Mouse (Mus musculus): ENCODE measurements around the gene Gon7.

Gene Gon7

DNA sequence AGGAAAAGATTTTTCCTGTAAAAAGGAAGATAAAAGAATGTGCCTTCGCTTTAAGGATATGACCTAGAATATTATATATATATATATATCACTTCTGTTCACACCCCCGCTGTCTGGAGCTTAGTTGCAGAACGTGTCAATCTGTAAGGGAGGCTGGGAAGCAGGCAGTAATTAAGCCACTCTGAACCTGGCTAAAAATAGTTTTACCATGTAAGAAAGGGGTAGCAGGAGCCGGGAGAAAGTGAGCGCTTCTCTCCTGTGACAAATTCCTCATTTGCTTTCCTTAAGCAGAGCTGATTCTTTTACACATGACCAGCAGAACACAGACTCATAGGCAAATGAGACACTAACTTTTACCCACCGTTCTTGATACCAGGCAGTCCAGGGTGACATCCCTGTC, 33.7 kb downstream of the Gon7 start:
- no peak for TF ChIP-seq GATA4 (IDR thresholded peaks at IDR 0.05; ENCODE audit: insufficient replicate concordance, low read length)

DNA sequence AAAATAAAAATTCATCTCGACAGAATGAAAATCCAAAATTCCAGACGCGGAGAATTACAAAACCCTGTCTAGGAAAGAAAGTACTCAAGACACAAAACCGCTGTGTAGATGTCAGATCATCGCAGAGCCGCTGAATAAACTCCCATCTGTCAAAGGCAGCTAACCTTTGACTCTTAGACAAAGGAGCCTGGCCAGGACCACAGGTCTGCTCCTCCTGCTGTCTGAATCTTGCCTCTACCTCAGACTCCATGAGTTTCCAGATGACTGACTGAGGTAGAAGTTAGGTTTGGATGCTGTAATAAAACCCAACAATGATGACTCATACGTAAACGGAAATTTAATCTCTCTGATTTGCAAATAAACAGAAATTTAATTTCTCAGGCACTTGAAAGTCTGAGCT, 34.6 kb downstream of the Gon7 start:
- TF ChIP-seq GATA4 (IDR thresholded peaks at IDR 0.05; ENCODE audit: insufficient replicate concordance, low read length), result no peak

DNA sequence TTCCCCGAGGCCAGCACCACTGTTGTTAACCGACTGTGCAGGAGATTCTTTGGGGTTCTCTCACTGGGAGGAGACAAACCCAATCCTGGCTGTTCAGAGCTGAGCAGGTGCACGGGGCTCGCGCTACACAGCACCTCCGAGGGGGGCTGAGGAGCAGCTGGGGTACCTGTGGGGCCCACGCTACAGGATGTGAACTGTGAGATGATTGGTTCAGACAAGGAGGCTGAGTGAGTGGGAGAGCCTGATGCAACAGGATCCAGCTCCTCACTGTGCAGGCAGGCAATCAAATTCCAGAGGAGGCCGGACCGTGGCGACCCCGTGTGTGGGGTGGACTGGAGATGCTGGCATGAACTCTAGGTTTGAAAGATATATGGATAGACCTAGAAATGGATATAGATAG, 35.2 kb downstream of the Gon7 start:
- TF ChIP-seq GATA4 (IDR thresholded peaks at IDR 0.05; ENCODE audit: insufficient replicate concordance, low read length), result no peak

DNA sequence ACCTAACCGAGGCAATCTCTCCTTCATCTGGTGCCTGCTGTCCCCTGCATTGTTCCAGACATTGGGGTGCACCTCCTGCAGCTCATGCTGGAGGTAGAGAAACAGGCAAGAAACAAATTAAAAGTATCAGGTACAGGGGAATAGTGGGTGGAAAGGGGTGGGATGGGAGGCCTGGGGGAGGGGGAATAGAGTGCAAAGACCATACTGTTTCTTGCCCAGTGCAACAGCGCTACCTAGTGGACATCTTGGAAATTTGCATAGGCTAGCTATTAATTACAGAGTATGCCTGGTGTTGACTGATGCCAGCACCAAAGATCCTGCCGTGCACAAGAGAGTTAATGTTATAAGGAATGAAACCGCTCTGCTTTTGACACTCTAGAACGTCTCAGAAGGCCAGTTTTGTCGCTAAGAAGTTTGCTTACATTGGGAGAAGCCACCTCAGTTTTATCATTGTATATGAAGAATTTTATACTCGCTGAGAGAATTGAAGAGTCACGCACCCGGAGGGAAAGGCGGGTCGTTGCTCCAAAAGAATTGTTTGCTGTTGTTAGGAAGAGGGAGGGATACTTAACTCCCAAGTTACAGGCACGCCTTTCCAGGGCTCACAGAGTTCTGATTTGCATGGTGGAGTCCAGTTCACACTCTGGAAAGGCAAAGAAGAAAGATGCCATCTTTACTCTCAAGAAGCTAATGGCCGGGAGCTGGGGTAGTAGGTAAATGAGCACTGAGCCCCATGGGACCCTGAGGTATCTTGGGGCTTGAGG, 37.9 kb downstream of the Gon7 start:
- no peak for TF ChIP-seq GATA4 (IDR thresholded peaks at IDR 0.05; ENCODE audit: insufficient replicate concordance, low read length)

DNA sequence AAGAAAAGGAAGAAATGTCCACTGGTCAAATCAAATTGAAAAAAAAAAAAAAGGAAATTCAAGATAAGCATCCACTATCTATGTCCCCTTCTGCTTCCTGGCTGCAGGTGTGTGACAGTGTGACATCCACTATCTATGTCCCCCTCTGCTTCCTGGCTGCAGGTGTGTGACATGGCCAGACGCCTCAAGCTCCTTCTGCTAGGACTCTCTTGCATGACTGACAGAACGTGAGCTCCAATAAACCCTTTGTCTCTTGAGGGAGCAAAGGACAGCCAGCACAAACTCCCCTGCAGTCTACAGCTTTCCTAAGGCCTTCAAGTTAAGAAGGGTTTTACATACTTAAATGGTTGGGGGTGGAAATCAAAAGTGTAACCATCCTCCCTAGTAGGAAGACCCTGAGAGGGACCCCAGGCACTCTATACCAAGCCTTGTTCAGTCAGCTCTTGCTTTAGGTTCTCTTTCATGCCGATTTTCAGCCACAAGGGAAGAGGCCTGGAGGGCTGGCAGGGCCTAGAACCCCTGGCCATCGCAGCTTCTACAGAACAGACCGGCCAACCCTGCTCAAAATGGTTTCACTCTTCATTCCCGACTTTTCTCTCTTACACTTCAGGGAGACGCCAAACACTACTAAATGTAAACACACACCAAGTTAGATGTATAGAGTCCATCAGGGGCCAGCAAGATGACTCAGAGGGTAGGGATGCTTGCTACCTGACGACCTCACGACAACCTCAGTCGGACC, 42.8 kb downstream of the Gon7 start:
- no peak for TF ChIP-seq GATA4 (IDR thresholded peaks at IDR 0.05; ENCODE audit: insufficient replicate concordance, low read length)

DNA sequence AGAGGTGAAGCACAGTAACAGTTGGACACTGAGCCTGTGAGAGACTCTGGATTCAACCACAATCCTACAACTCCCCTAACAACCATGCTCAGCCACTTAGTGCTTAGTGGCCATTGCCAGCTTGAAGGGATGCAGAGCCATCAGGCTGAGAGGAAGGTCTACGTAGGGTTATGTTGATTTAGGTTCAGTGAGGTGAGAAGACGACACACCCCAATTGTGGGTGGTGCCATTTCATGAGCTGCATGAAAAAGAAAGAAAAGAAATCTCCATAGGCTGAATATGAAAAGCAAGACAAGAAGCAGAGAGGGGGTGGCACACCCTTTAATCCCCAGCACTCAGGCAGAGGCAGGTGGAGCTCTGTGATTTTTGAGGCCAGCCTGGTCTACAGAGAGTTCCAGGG, 43.5 kb downstream of the Gon7 start:
- no peak for TF ChIP-seq GATA4 (IDR thresholded peaks at IDR 0.05; ENCODE audit: insufficient replicate concordance, low read length)

DNA sequence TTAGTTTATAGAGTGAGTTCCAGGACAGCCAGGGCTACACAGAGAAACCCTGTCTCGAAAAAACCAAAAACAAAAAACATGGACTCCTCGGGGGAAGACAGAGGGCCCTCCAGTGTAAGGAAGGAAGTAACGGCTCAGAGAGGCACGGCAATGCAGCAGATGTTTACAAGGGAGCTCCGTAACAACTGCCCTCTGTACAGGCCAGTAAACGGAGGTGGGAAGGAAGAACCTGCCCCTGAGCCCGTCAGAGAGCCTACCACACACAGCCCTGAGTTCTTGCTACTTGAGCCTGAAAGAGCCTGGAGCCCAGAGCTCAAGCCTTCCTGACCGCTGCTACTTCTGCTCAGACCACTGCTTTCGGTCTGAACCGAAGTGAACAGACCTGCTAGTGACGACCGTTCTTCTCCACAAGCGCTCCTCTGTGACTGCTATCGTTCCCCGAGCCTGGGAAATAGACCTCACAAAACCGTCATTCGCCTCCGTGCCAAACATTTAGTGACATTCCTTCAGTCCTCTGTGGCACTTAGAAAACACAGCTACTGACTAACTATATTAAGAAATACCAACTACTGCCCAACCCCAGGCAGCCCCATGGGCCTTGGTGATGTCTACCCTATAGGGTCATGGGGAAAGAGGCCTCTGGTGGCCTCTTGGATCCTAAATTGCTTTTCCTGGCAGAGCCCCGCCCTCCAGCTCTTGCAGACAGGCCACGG, 44.3 kb downstream of the Gon7 start:
- TF ChIP-seq GATA4 (IDR thresholded peaks at IDR 0.05; ENCODE audit: insufficient replicate concordance, low read length), result no peak

DNA sequence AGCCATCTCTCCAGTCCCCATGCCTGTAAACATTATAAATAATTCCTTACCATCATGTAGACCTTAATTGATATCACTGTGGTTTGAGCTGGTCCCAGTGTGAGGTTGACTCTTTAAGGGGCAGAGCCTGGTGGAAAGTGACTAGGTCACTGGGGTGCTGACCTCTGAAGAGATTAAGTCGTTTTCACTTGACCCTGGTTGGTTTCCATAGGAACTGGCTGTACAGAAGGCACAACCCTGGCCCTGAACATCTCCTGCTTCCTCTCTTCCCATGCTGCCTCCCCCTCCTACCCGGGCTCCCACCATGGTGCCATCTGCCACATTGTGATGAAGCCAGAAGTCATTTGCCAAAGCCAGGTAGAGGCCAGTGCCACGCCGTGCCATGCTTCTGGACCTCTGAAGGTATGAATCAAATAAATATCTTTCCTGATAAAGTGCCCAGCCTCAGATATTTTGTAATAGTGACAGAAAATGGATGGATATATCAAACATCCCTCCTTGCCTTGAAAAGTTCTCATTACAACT, 46.7 kb downstream of the Gon7 start:
- TF ChIP-seq GATA4 (IDR thresholded peaks at IDR 0.05; ENCODE audit: insufficient replicate concordance, low read length), result no peak

DNA sequence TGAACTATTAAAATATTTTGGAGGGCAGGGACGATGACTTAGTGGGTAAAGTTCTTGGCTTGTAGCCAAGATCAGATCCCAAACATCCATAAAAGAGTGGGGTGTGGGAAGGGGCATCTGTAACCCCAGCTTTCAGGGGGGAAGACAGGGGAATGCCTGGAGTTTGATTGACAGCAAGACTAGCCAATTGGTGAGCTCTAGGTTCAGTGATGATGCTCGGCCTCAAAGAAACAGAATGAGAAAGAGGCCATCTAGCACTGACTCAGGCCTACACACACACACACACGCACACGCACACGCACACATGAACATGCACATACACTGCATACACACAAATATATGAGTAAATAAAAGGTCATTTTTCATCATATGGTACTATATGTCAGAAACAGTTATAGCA, 47.7 kb downstream of the Gon7 start:
- TF ChIP-seq GATA4 (IDR thresholded peaks at IDR 0.05; ENCODE audit: insufficient replicate concordance, low read length), result no peak

DNA sequence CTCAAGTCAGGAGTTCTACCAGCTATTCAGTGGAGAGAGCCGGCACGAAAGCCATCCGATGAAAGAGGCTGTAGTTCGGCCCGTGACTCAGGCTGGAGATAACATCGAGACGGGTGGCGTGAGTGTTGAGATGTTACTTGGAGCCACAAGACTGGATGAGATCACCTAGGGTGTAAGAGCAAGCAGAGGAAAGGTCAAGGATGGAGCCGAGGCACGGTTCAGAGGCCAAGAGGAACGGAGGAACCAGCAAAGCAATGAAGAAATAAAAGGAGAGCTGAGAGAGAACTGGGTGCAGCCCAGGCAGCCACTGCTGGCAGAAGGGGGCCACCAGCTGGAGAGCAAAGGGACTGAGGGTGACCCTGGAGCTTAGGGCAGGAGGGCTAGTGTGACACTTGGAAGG, 49.4 kb downstream of the Gon7 start:
- TF ChIP-seq GATA4 (IDR thresholded peaks at IDR 0.05; ENCODE audit: insufficient replicate concordance, low read length), result no peak

DNA sequence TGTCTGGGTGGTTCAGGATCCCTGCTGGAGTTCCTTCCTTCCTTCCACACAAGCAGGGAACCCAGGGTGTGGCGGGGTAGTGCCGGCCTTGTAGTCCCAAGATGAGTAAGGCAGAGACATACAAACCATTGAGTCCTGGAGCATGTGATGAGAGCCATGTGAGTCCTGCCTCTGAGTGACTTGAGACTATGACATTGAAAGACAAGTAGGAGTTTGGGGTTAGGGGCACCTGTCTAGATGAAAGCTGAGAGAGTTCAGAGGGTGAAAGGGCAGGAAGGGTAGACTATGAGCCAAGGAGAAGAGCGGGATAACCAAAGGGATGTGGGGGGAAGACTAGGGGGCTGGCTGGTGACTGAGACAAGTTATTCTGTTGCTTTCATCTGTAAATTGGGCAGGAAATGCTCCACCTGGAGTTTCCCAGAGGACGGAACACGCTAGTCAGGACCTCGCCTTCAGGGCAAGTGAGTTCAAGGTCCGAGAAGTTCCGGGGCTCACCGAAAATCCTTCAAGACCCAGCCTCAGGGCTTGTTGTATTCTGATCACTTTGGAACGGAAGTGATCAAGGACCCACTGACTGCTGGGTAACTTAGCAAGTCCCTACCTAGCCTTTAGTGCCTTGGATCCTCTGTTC, 50.7 kb downstream of the Gon7 start:
- TF ChIP-seq GATA4 (IDR thresholded peaks at IDR 0.05; ENCODE audit: insufficient replicate concordance, low read length), result no peak

DNA sequence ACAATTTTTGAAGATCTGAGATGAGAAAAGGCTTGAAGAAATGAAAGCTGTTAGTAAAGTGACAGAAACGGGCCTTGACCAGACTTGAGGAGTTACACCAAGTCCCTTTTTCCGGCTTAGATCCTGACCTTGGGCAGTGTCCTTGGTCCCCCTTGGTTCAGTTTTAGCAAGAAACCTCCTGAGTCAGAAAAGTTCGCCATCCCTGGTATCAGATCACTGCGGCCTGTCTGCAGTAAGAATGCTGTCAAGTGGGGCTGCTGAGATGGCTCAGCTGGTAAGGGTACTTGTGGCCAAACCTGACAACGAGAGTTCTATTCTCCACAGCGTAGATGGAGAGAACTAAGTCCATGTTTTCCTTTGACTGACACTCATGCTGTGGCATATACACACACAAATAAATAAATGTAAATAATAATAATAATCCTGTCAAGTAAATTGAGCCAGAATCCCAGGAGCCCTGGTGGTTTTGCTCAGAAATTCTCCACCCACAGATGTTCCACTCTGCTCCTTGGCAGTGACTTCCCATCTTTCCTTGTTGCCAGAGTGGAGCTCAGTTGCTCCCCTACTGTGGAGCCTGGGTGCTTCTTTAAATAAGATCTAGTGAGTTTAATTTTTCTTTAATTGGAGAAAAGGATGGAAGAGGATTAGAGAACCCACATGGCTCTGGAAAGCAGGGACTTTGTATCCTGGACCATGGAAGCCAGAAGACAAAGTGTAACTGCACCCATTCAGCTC, 51.5 kb downstream of the Gon7 start:
- no peak for TF ChIP-seq GATA4 (IDR thresholded peaks at IDR 0.05; ENCODE audit: insufficient replicate concordance, low read length)

DNA sequence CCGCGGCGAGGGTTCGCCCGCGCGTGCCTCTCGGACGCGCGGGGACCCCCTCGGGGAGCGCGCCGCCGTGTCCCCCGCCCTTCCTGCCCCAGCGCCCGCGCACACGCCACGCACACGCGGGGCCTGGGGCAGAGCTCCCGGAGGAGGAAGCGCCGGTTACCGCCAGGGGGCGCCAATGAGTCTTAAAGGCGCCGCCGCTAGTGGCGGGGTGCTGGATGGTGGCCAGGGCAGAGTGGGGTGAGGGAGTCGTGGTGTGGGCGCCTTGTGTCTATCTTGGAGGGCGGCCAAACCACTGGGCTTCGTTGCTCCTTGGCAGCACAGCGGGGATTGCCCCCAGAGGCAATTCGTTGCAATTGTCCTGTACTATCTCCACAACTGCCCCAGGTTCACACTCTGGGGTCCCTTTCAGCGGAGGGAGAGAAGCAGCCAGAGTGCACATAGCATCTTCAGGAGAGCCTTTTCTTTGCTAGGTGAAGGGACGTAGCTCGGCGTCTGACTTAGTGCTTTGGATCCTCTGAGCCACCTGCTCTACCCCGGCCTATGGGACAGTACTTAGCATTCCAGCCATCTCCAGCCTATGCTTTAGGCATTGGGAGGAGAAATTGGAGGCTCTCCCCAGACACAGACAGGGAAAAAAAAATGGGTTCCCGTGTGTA, 52.3 kb downstream of the Gon7 start:
- no peak for TF ChIP-seq GATA4 (IDR thresholded peaks at IDR 0.05; ENCODE audit: insufficient replicate concordance, low read length)
